Mouse (Mus musculus): ENCODE data around the gene Krtap4-13. TPM values are rescaled to one million over a fixed set of nuclear protein-coding genes. Genes with fewer than 3 reads are reported as not detected.
"Not testable (repeated sequence)": the region's sequence is repeated elsewhere in the genome, so short reads cannot be mapped to it uniquely, and the experiment has no call there.

Krtap4-13 gene
- not detected in 2 replicates for polyA plus RNA-seq (2012; ENCODE audit: insufficient read depth, low replicate concordance)

- not testable (repeated sequence) for H3K4me1 ChIP-seq; H3K4me3 ChIP-seq (replicated peaks); H3K9me3 ChIP-seq; H3K27me3 ChIP-seq (replicated peaks); H3K36me3 ChIP-seq (replicated peaks; ENCODE audit: low read length)
Measured at GRCm38 (mm10) chr11:99809792-99810191, at the start of gene Krtap4-13. Gene Krtap4-13 (minus strand): TSS chr11:99809892.

GRCm38 (mm10) chr11:99858761-99859160 is 49.1 kb upstream of the Krtap4-13 start:
- TF ChIP-seq FLI1 (IDR thresholded peaks at IDR 0.05; ENCODE audit: low read length), result no peak
- TF ChIP-seq GATA1 (IDR thresholded peaks at IDR 0.05; ENCODE audit: borderline replicate concordance, low read length), result no peak
- H3K27me3 ChIP-seq (replicated peaks), result no peaks in the 10 kb centered on the region

GRCm38 (mm10) chr11:99857617-99858016 is 47.9 kb upstream of the Krtap4-13 start, which contains the start of gene Gm11568:
Gene Gm11568 (plus strand): TSS chr11:99857917.
- Histone ChIP-seq H3K36me3 (replicated peaks; ENCODE audit: low read length) (no peaks in the 10 kb centered on the region), H3K27me3 (replicated peaks) (no peaks in the 10 kb centered on the region), H3K4me3 (replicated peaks) (no peak within 1 kb of the TSS), H3K4me1 (no peaks in the 10 kb centered on the region), H3K9me3 (no peaks in the 10 kb centered on the region)
- no peak for TF ChIP-seq GATA1 (IDR thresholded peaks at IDR 0.05; ENCODE audit: borderline replicate concordance, low read length)
- TF ChIP-seq FLI1 (IDR thresholded peaks at IDR 0.05; ENCODE audit: low read length), result no peak

More at GRCm38 (mm10) chr11:99858761-99859160, 49.1 kb upstream of the Krtap4-13 start:
- H3K36me3 ChIP-seq (replicated peaks; ENCODE audit: low read length), result no peaks in the 10 kb centered on the region
- H3K4me1 ChIP-seq, result no peaks in the 10 kb centered on the region
- H3K9me3 ChIP-seq, result no peaks in the 10 kb centered on the region
- H3K4me3 ChIP-seq (replicated peaks), result no peak overlapping the region

- TF ChIP-seq GATA1 (IDR thresholded peaks at IDR 0.05; ENCODE audit: borderline replicate concordance, low read length) (no peak), FLI1 (IDR thresholded peaks at IDR 0.05; ENCODE audit: low read length) (no peak)
- H3K27me3 ChIP-seq (replicated peaks), result no peaks in the 10 kb centered on the region
- H3K4me1 ChIP-seq, result no peaks in the 10 kb centered on the region
- no peak overlapping the region for H3K4me3 ChIP-seq (replicated peaks)
- H3K9me3 ChIP-seq, result no peaks in the 10 kb centered on the region
- H3K36me3 ChIP-seq (replicated peaks; ENCODE audit: low read length), result no peaks in the 10 kb centered on the region
Measured at GRCm38 (mm10) chr11:99854121-99854520, 44.4 kb upstream of the Krtap4-13 start.

- Histone ChIP-seq H3K9me3 (no peaks in the 10 kb centered on the region), H3K4me3 (replicated peaks) (no peak within 1 kb of the TSS), H3K27me3 (replicated peaks) (no peaks in the 10 kb centered on the region), H3K4me1 (no peaks in the 10 kb centered on the region), H3K36me3 (replicated peaks; ENCODE audit: low read length) (no peaks in the 10 kb centered on the region)
- no peak for TF ChIP-seq FLI1 (IDR thresholded peaks at IDR 0.05; ENCODE audit: low read length)
- TF ChIP-seq GATA1 (IDR thresholded peaks at IDR 0.05; ENCODE audit: borderline replicate concordance, low read length), result no peak
Measured at GRCm38 (mm10) chr11:99851508-99851907, 41.8 kb upstream of the Krtap4-13 start, which contains the start of gene Krtap4-16. Gene Krtap4-16 (minus strand): TSS chr11:99851608.

GRCm38 (mm10) chr11:99846746-99847145 is 37.1 kb upstream of the Krtap4-13 start:
- no peaks in the 10 kb centered on the region for H3K9me3 ChIP-seq
- H3K4me1 ChIP-seq, result no peaks in the 10 kb centered on the region
- H3K36me3 ChIP-seq (replicated peaks; ENCODE audit: low read length), result no peaks in the 10 kb centered on the region
- TF ChIP-seq GATA1 (IDR thresholded peaks at IDR 0.05; ENCODE audit: borderline replicate concordance, low read length) (no peak), FLI1 (IDR thresholded peaks at IDR 0.05; ENCODE audit: low read length) (no peak)
- no peaks in the 10 kb centered on the region for H3K27me3 ChIP-seq (replicated peaks)
- H3K4me3 ChIP-seq (replicated peaks), result peak overlapping the region; percentile 14

GRCm38 (mm10) chr11:99842185-99842584 is 32.5 kb upstream of the Krtap4-13 start:
- TF ChIP-seq GATA1 (IDR thresholded peaks at IDR 0.05; ENCODE audit: borderline replicate concordance, low read length) (no peak), FLI1 (IDR thresholded peaks at IDR 0.05; ENCODE audit: low read length) (no peak)
- Histone ChIP-seq H3K27me3 (replicated peaks) (no peaks in the 10 kb centered on the region), H3K36me3 (replicated peaks; ENCODE audit: low read length) (no peaks in the 10 kb centered on the region), H3K4me3 (replicated peaks) (no peak overlapping the region), H3K4me1 (no peaks in the 10 kb centered on the region), H3K9me3 (peaks cover 6% of the 10 kb centered on the region; the same call in 1 of the 2 replicates)

GRCm38 (mm10) chr11:99837966-99838365 is 28.3 kb upstream of the Krtap4-13 start, which contains the start of gene 2300003K06Rik:
Gene 2300003K06Rik (minus strand): TSS chr11:99838066.
- no peaks in the 10 kb centered on the region for H3K27me3 ChIP-seq (replicated peaks)
- H3K4me3 ChIP-seq (replicated peaks), result peak within 1 kb of the TSS; percentile 53

GRCm38 (mm10) chr11:99815566-99815965 is 5.9 kb upstream of the Krtap4-13 start, which contains the start of gene Gm11564:
Gene Gm11564 (minus strand): TSS chr11:99815666.
- not testable (repeated sequence) for H3K9me3 ChIP-seq; H3K27me3 ChIP-seq (replicated peaks)

More at GRCm38 (mm10) chr11:99837966-99838365, 28.3 kb upstream of the Krtap4-13 start, which contains the start of gene 2300003K06Rik:
- no peaks in the 10 kb centered on the region for H3K4me1 ChIP-seq
- peaks cover 9% of the 10 kb centered on the region; the same call in 1 of the 2 replicates for H3K9me3 ChIP-seq
- H3K36me3 ChIP-seq (replicated peaks; ENCODE audit: low read length), result no peaks in the 10 kb centered on the region
- TF ChIP-seq GATA1 (IDR thresholded peaks at IDR 0.05; ENCODE audit: borderline replicate concordance, low read length), result no peak
- TF ChIP-seq FLI1 (IDR thresholded peaks at IDR 0.05; ENCODE audit: low read length), result no peak

GRCm38 (mm10) chr11:99804346-99804745 is 5.3 kb downstream of the Krtap4-13 start, which contains the start of gene Gm11554:
Gene Gm11554 (minus strand): TSS chr11:99804446.
- H3K4me1 ChIP-seq; H3K36me3 ChIP-seq (replicated peaks; ENCODE audit: low read length); H3K4me3 ChIP-seq (replicated peaks); H3K27me3 ChIP-seq (replicated peaks); H3K9me3 ChIP-seq: not testable (repeated sequence)

More at GRCm38 (mm10) chr11:99815566-99815965, 5.9 kb upstream of the Krtap4-13 start, which contains the start of gene Gm11564:
- peak within 1 kb of the TSS; percentile 14 for H3K4me3 ChIP-seq (replicated peaks)
- H3K4me1 ChIP-seq; H3K36me3 ChIP-seq (replicated peaks; ENCODE audit: low read length): not testable (repeated sequence)

GRCm38 (mm10) chr11:99798832-99799231 is 10.9 kb downstream of the Krtap4-13 start, which contains the start of gene Gm11569:
Gene Gm11569 (minus strand): TSS chr11:99798932.
- H3K27me3 ChIP-seq (replicated peaks); H3K9me3 ChIP-seq; H3K36me3 ChIP-seq (replicated peaks; ENCODE audit: low read length); H3K4me3 ChIP-seq (replicated peaks); H3K4me1 ChIP-seq: not testable (repeated sequence)

All from megakaryocyte, embryonic 14.5 days (primary cell).